Mouse (Mus musculus): Measurements from ENCODE around the gene 1700013G24Rik. TPM values are rescaled to one million over a fixed set of nuclear protein-coding genes. Genes with fewer than 3 reads are reported as not detected.
A peak's percentile ranks its signal among the peaks of the same experiment; 100 is the strongest.

1700013G24Rik gene
- polyA plus RNA-seq, 1 experiment from 2014 or later: not detected

GRCm38 (mm10) chr4:137461981-137462690 is 9.1 kb downstream of the 1700013G24Rik start:
- no peak overlapping the region; the same call in 1 of the 2 replicates for H3K27ac ChIP-seq (ENCODE audit: low read length)
- no peaks in the 10 kb centered on the region for H3K36me3 ChIP-seq (ENCODE audit: control insufficient read depth, insufficient read depth)
- no peaks in the 10 kb centered on the region for H3K9me3 ChIP-seq (replicated peaks; ENCODE audit: control insufficient read depth, low read length)
- 53% methylated on average over 16 of the region's 16 CpGs for WGBS
- H3K4me1 ChIP-seq (ENCODE audit: control insufficient read depth, insufficient read depth, low read length): peaks cover 21% of the 10 kb centered on the region
- no peak for ATAC-seq (replicated peaks; ENCODE audit: extremely low read depth, insufficient read depth, low FRiP score)
- H3K27me3 ChIP-seq (ENCODE audit: control insufficient read depth, insufficient read depth, low read length): no peaks in the 10 kb centered on the region
- H3K4me3 ChIP-seq (ENCODE audit: low read length): no peak overlapping the region
- H3K9ac ChIP-seq (ENCODE audit: low read length): no peak overlapping the region
- no peak overlapping the region for H3K4me2 ChIP-seq (ENCODE audit: low read depth, low read length)

- Histone ChIP-seq H3K4me2 (ENCODE audit: low read depth, low read length) (no peak overlapping the region), H3K4me3 (ENCODE audit: low read length) (no peak overlapping the region)
These were observed 12.2 kb downstream of the 1700013G24Rik start for GRCm38 (mm10) chr4:137465125-137465787.

GRCm38 (mm10) chr4:137466991-137467390 is 13.9 kb downstream of the 1700013G24Rik start:
- 57% methylated on average over 4 of the region's 4 CpGs for WGBS
- Histone ChIP-seq H3K4me2 (ENCODE audit: low read depth, low read length) (no peak overlapping the region), H3K9ac (ENCODE audit: low read length) (0 out of 2 replicates have a peak overlapping the region, but pooled peaks have one; percentile 4), H3K36me3 (ENCODE audit: control insufficient read depth, insufficient read depth) (no peaks in the 10 kb centered on the region), H3K4me1 (ENCODE audit: control insufficient read depth, insufficient read depth, low read length) (peaks cover 45% of the 10 kb centered on the region), H3K9me3 (replicated peaks; ENCODE audit: control insufficient read depth, low read length) (no peaks in the 10 kb centered on the region), H3K27me3 (ENCODE audit: control insufficient read depth, insufficient read depth, low read length) (no peaks in the 10 kb centered on the region), H3K4me3 (ENCODE audit: low read length) (no peak overlapping the region), H3K27ac (ENCODE audit: low read length) (peak overlapping the region; percentile 78)
- no peak for ATAC-seq (replicated peaks; ENCODE audit: extremely low read depth, insufficient read depth, low FRiP score)

More at GRCm38 (mm10) chr4:137465125-137465787, 12.2 kb downstream of the 1700013G24Rik start:
- Histone ChIP-seq H3K36me3 (ENCODE audit: control insufficient read depth, insufficient read depth) (no peaks in the 10 kb centered on the region), H3K4me1 (ENCODE audit: control insufficient read depth, insufficient read depth, low read length) (peaks cover 33% of the 10 kb centered on the region), H3K9me3 (replicated peaks; ENCODE audit: control insufficient read depth, low read length) (no peaks in the 10 kb centered on the region), H3K9ac (ENCODE audit: low read length) (0 out of 2 replicates have a peak overlapping the region, but pooled peaks have one; percentile 12), H3K27ac (ENCODE audit: low read length) (peak overlapping the region; percentile 84), H3K27me3 (ENCODE audit: control insufficient read depth, insufficient read depth, low read length) (no peaks in the 10 kb centered on the region)
- 56% methylated on average over 13 of the region's 13 CpGs for WGBS
- no peak for ATAC-seq (replicated peaks; ENCODE audit: extremely low read depth, insufficient read depth, low FRiP score)

GRCm38 (mm10) chr4:137467525-137467924 is 14.4 kb downstream of the 1700013G24Rik start:
- H3K27ac ChIP-seq (ENCODE audit: low read length): peak overlapping the region; percentile 78
- no peak for ATAC-seq (replicated peaks; ENCODE audit: extremely low read depth, insufficient read depth, low FRiP score)
- 0 out of 2 replicates have a peak overlapping the region, but pooled peaks have one; percentile 82 for H3K4me2 ChIP-seq (ENCODE audit: low read depth, low read length)
- WGBS: 81% methylated on average over 2 of the region's 2 CpGs
- no peaks in the 10 kb centered on the region for H3K36me3 ChIP-seq (ENCODE audit: control insufficient read depth, insufficient read depth)
- H3K4me3 ChIP-seq (ENCODE audit: low read length): no peak overlapping the region
- H3K9me3 ChIP-seq (replicated peaks; ENCODE audit: control insufficient read depth, low read length): no peaks in the 10 kb centered on the region
- no peak overlapping the region for H3K9ac ChIP-seq (ENCODE audit: low read length)
- H3K27me3 ChIP-seq (ENCODE audit: control insufficient read depth, insufficient read depth, low read length): no peaks in the 10 kb centered on the region
- H3K4me1 ChIP-seq (ENCODE audit: control insufficient read depth, insufficient read depth, low read length): peaks cover 50% of the 10 kb centered on the region

- ATAC-seq (replicated peaks; ENCODE audit: extremely low read depth, insufficient read depth, low FRiP score): peak; percentile 86
- 1% methylated on average over 70 of the region's 72 CpGs for WGBS
- H3K27ac ChIP-seq (ENCODE audit: low read length): peak within 1 kb of the TSS; percentile 84
- peak within 1 kb of the TSS; percentile 82 for H3K4me2 ChIP-seq (ENCODE audit: low read depth, low read length)
- H3K4me1 ChIP-seq (ENCODE audit: control insufficient read depth, insufficient read depth, low read length): peaks cover 59% of the 10 kb centered on the region
- peak within 1 kb of the TSS; percentile 96 for H3K9ac ChIP-seq (ENCODE audit: low read length)
- H3K27me3 ChIP-seq (ENCODE audit: control insufficient read depth, insufficient read depth, low read length): no peaks in the 10 kb centered on the region
- peak within 1 kb of the TSS; percentile 72 for H3K4me3 ChIP-seq (ENCODE audit: low read length)
- H3K36me3 ChIP-seq (ENCODE audit: control insufficient read depth, insufficient read depth): no peaks in the 10 kb centered on the region
- H3K9me3 ChIP-seq (replicated peaks; ENCODE audit: control insufficient read depth, low read length): no peaks in the 10 kb centered on the region
These were observed 15.4 kb downstream of the 1700013G24Rik start, which contains the start of gene Hspg2 for GRCm38 (mm10) chr4:137468260-137469080. Gene Hspg2 (plus strand): TSS chr4:137468769.

- H3K27ac ChIP-seq (ENCODE audit: low read length): peak overlapping the region; percentile 84
- WGBS: 4% methylated on average over 20 of the region's 20 CpGs
- H3K4me2 ChIP-seq (ENCODE audit: low read depth, low read length): peak overlapping the region; percentile 82
- H3K27me3 ChIP-seq (ENCODE audit: control insufficient read depth, insufficient read depth, low read length): no peaks in the 10 kb centered on the region
- peaks cover 67% of the 10 kb centered on the region for H3K4me1 ChIP-seq (ENCODE audit: control insufficient read depth, insufficient read depth, low read length)
- no peaks in the 10 kb centered on the region for H3K9me3 ChIP-seq (replicated peaks; ENCODE audit: control insufficient read depth, low read length)
- no peaks in the 10 kb centered on the region for H3K36me3 ChIP-seq (ENCODE audit: control insufficient read depth, insufficient read depth)
- ATAC-seq (replicated peaks; ENCODE audit: extremely low read depth, insufficient read depth, low FRiP score): no peak; the same call in 1 of the 2 replicates
- H3K4me3 ChIP-seq (ENCODE audit: low read length): peak overlapping the region; percentile 72
- H3K9ac ChIP-seq (ENCODE audit: low read length): peak overlapping the region; percentile 96
These were observed 16.2 kb downstream of the 1700013G24Rik start for GRCm38 (mm10) chr4:137469081-137469844.

- ATAC-seq (replicated peaks; ENCODE audit: extremely low read depth, insufficient read depth, low FRiP score): no peak
- no peaks in the 10 kb centered on the region for H3K9me3 ChIP-seq (replicated peaks; ENCODE audit: control insufficient read depth, low read length)
- H3K27ac ChIP-seq (ENCODE audit: low read length): peak overlapping the region; percentile 84
- H3K9ac ChIP-seq (ENCODE audit: low read length): peak overlapping the region; percentile 96
- H3K4me2 ChIP-seq (ENCODE audit: low read depth, low read length): peak overlapping the region; percentile 82
- peaks cover 71% of the 10 kb centered on the region for H3K4me1 ChIP-seq (ENCODE audit: control insufficient read depth, insufficient read depth, low read length)
- no peaks in the 10 kb centered on the region for H3K27me3 ChIP-seq (ENCODE audit: control insufficient read depth, insufficient read depth, low read length)
- no peaks in the 10 kb centered on the region for H3K36me3 ChIP-seq (ENCODE audit: control insufficient read depth, insufficient read depth)
- 24% methylated on average over 15 of the region's 15 CpGs for WGBS
- peak overlapping the region; percentile 72 for H3K4me3 ChIP-seq (ENCODE audit: low read length)
These were observed 17.0 kb downstream of the 1700013G24Rik start for GRCm38 (mm10) chr4:137469845-137470692.

Data from heart, embryonic 16.5 days (tissue).